Mouse (Mus musculus) heart, embryonic 12.5 days (tissue): ENCODE data around the gene Echdc2. TPM values are rescaled to one million over a fixed set of nuclear protein-coding genes. Genes with fewer than 3 reads are reported as not detected.
"Not testable (repeated sequence)": the region's sequence is repeated elsewhere in the genome, so short reads cannot be mapped to it uniquely, and the experiment has no call there.

Experiments used
- ATAC-seq: fragments of 200-750 bp; cut with Nextera tagmentation; 2 replicates; pipeline ENCODE4 v1.8.0; 2017; ENCODE audit warnings: moderate TSS enrichment, moderate library complexity; ENCODE audit not compliant: insufficient number of reproducible peaks, low FRiP score
- H3K27ac ChIP-seq: fragments of 300-500 bp; sonication (generic); 2 replicates; pipeline ENCODE4 v1.5.1; 2016; ENCODE audit warnings: mild to moderate bottlenecking, moderate library complexity; ENCODE audit not compliant: poor library complexity, severe bottlenecking
- H3K27me3 ChIP-seq: fragments of 300-500 bp; sonication (generic); replicated peaks from 2 replicates; pipeline ENCODE4 v1.6.1; 2016; ENCODE audit warnings: mild to moderate bottlenecking, moderate library complexity
- H3K36me3 ChIP-seq: fragments of 300-500 bp; sonication (generic); 2 replicates; pipeline ENCODE4 v1.6.1; 2016; ENCODE audit warnings: mild to moderate bottlenecking, moderate library complexity
- H3K4me1 ChIP-seq: fragments of 300-500 bp; sonication (generic); replicated peaks from 2 replicates; pipeline ENCODE4 v1.6.1; 2016; ENCODE audit warnings: mild to moderate bottlenecking
- H3K4me2 ChIP-seq: fragments of 300-500 bp; sonication (generic); 2 replicates; pipeline ENCODE4 v1.6.1; 2016; ENCODE audit warnings: mild to moderate bottlenecking, moderate library complexity
- H3K4me3 ChIP-seq: fragments of 300-500 bp; sonication (generic); 2 replicates; pipeline ENCODE4 v1.5.1; 2016; ENCODE audit warnings: mild to moderate bottlenecking
- H3K9ac ChIP-seq: fragments of 300-500 bp; sonication (generic); 2 replicates; pipeline ENCODE4 v1.6.1; 2016; ENCODE audit warnings: mild to moderate bottlenecking, moderate library complexity
- H3K9me3 ChIP-seq: fragments of 300-500 bp; sonication (generic); replicated peaks from 2 replicates; pipeline ENCODE4 v1.6.1; 2016; ENCODE audit warnings: mild to moderate bottlenecking, moderate library complexity
- WGBS: fragments of 180-500 bp; shearing (Covaris S2); methylation state at CpG from one replicate; pipeline ENCODE4 v1.1.7; 2016; 5-methylcytosine and 5-hydroxymethylcytosine counted together
- polyA plus RNA-seq: library from polyadenylated mRNA; unstranded; fragments of >200 nt; fragmentation: Nextera tagmentation; extraction: Ambion mirVana; gene quantifications from 2 replicates; pipeline ENCODE4 v1.2.1, GENCODE M21; 2016

Echdc2 gene
- polyA plus RNA-seq, 1 experiment from 2014 or later: 14.5 TPM

DNA sequence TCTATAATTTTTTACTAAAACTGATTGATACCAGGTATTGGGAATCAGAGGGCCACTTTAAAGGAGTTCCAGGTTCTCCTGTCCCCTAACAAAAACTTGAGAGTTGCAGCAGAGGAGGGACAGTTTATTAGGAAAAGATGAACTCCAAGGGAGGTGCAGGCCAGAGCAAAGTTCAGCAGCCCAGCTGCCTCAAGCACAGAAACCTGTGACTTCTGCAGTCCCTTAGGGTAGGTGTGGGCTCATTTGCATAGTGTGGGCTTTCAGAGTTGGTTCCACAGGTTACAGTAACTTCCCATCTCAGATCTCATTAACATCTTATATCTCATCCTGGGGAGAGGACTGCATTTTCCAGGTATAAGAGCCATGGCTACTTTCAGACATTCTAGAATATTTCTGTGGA lies 21.5 kb upstream of the Echdc2 start:
- Histone ChIP-seq H3K27ac (no peak overlapping the region), H3K4me3 (no peak overlapping the region), H3K4me2 (no peak overlapping the region), H3K9ac (no peak overlapping the region), H3K36me3 (no peaks in the 10 kb centered on the region), H3K9me3 (peaks cover 8% of the 10 kb centered on the region; the same call in 1 of the 2 replicates), H3K4me1 (no peaks in the 10 kb centered on the region), H3K27me3 (no peaks in the 10 kb centered on the region)
- no peak for ATAC-seq

DNA sequence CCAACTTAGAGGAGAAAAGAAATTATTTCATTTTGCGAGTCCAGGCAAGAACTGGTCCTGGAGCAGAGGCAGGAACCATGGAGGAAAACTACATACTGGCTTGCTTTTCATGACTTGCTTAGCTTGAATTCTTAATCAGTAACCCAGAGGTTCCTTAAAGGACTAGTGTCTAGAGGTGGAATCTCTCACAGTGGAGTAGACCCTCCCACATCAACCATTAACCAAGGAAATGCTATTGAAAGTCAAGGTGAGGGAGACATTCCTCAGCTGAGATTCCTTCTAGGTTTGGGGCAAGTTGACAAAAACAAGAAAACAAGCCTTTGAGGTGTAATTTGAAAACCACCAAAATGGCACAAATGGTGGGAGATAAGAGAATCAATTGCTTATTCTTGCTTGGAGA lies 20.4 kb upstream of the Echdc2 start, which contains the start of gene Scp2:
Gene Scp2, minus strand, starts transcription at position 119 of the 400 bp plus-strand sequence.
- no peak for ATAC-seq
- Histone ChIP-seq H3K27ac (no peak within 1 kb of the TSS), H3K36me3 (no peaks in the 10 kb centered on the region), H3K4me3 (no peak within 1 kb of the TSS), H3K27me3 (no peaks in the 10 kb centered on the region), H3K9me3 (peaks cover 8% of the 10 kb centered on the region; the same call in 1 of the 2 replicates), H3K4me2 (no peak within 1 kb of the TSS), H3K9ac (no peak within 1 kb of the TSS), H3K4me1 (no peaks in the 10 kb centered on the region)
- WGBS: 78% methylated on average over 1 of the region's 1 CpGs

DNA sequence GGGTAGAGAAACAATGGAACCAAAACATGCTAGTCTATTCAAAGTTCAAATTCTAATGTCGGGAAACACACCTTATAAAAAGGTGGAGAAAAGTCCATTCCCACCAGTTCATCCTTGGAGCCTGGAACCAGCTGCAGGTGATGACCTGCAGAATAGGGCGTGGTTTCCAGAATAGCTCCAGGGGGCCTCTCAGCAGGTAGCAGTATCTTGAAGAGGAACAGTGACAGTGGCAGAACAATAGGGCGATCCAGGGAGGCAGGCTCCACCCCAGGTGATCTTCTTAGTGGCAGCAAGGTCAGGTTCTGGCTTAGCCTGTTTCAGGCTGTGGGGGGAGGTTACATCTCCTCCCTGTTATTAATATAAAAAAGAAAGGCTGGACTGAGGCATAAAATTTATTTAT lies 19.7 kb upstream of the Echdc2 start:
- H3K9me3 ChIP-seq, ATAC-seq, H3K36me3 ChIP-seq, H3K4me2 ChIP-seq, H3K4me3 ChIP-seq, H3K27me3 ChIP-seq, H3K27ac ChIP-seq, H3K4me1 ChIP-seq, H3K9ac ChIP-seq: not testable (repeated sequence)
- WGBS: 37% methylated on average over 3 of the region's 3 CpGs

DNA sequence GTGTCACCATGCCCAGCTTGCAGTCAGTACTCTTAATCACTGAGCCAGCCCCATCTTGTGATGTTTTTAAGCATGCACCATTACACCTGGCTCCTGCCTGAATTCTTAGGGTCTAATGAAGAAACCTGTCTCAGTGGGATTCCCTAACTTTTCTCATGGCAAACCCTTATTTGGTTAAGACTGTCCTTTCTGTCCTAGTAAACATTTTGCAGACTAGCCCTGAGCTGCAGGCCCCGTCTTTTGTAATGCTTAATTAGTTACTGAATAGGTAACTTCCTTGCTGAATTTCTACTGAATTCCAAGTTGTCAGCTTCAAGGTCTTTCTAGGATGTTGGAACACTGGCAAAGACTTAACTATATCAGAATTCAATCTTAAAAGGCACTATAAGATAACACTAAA lies 10.1 kb upstream of the Echdc2 start:
- H3K27me3 ChIP-seq, H3K4me3 ChIP-seq, H3K4me1 ChIP-seq, H3K9ac ChIP-seq, H3K36me3 ChIP-seq, H3K27ac ChIP-seq, H3K9me3 ChIP-seq, H3K4me2 ChIP-seq, ATAC-seq: not testable (repeated sequence)
- 73% methylated on average over 1 of the region's 1 CpGs for WGBS

DNA sequence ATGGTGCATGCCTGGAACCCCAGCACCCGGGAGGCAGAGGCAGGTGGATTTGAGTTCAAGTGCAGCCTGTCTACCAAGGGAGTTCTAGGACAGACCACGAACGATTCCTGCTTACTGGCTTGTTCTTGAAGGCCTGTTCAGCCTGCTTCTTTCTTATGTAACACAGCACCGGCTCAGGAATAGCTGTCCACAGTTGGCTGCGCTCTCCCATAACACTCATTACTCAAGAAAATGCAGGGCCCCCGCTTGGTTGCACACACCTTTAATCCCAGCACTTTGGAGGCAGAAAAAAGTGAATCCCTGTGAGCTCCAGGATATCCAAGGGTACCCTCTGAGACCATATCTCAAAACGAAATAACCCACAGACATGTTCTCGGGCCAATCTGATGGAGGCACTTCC lies 3.3 kb upstream of the Echdc2 start:
- 81% methylated on average over 8 of the region's 8 CpGs for WGBS
- H3K4me3 ChIP-seq: no peak overlapping the region
- H3K9me3 ChIP-seq: no peaks in the 10 kb centered on the region
- no peaks in the 10 kb centered on the region for H3K36me3 ChIP-seq
- no peak overlapping the region for H3K27ac ChIP-seq
- no peak overlapping the region for H3K9ac ChIP-seq
- no peak for ATAC-seq
- no peaks in the 10 kb centered on the region for H3K27me3 ChIP-seq
- H3K4me2 ChIP-seq: no peak overlapping the region
- no peaks in the 10 kb centered on the region for H3K4me1 ChIP-seq

DNA sequence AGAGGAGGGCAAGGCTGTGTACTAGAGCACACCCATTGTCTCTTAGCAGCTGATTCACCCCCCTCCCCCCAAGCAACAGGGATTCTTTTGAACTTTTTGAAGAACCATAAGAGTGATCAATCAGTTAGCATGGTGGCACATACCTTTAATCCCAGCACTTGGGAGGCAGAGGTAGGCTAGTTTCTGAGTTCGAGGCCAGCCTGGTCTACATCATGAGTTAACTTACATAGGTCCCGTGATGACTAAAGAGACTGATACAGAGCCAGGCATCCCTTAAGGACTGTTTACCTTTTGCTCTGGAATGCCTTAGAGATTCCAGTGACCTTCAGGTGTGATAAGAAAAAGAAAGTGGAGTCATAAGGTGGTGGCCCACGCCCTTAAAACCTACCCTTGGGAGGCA lies 1.9 kb upstream of the Echdc2 start:
- H3K36me3 ChIP-seq: no peaks in the 10 kb centered on the region
- no peaks in the 10 kb centered on the region for H3K27me3 ChIP-seq
- no peaks in the 10 kb centered on the region for H3K9me3 ChIP-seq
- 82% methylated on average over 3 of the region's 3 CpGs for whole genome bisulfite sequencing
- ATAC-seq: no peak
- H3K9ac ChIP-seq: no peak overlapping the region
- H3K4me1 ChIP-seq: no peaks in the 10 kb centered on the region
- no peak overlapping the region for H3K4me3 ChIP-seq
- no peak overlapping the region for H3K27ac ChIP-seq
- no peak overlapping the region for H3K4me2 ChIP-seq

DNA sequence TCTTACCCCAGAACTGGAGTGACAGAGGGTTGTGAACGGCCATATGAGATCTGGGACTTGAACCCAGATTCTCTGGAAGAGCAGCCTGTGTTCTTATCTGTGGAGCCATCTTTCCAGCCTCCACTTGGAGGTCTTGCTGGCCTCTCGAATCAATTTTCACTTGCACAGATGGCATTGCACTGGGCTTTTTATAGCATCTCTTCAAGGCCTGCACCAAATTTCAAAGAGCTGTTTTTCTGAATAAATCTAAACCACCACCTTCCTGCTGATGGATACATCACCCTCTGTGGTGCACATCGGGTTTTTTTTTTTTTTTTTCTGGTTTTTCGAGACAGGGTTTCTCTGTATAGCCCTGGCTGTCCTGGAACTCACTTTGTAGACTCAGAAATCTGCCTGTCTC lies 1.6 kb downstream of the Echdc2 start:
- Histone ChIP-seq H3K4me2 (no peak overlapping the region), H3K27ac (no peak overlapping the region), H3K9ac (no peak overlapping the region), H3K9me3 (no peaks in the 10 kb centered on the region), H3K4me1 (no peaks in the 10 kb centered on the region), H3K4me3 (no peak overlapping the region), H3K36me3 (0 out of 2 replicates have a peak, but pooled peaks cover 4% of the 10 kb centered on the region), H3K27me3 (no peaks in the 10 kb centered on the region)
- WGBS: 71% methylated on average over 4 of the region's 4 CpGs
- ATAC-seq: no peak

DNA sequence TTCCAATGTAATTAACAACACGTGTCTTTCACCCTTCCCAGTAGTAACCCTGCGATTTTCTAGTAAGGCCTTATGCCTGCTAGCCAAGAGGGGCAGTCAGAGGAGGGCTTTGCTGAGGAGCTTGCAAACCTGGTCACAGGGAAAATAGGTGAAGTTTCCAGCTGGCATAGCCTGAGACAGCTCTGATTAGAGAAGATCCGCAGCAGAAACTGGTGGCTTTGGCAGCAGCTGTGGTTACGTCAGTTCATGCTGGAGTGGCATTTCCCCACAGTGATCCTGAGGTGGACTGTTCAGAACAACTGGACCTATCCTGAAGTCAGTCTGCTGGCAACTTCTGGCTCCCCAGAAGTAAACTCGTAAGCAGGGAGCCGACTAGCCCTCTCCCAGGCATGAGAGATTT lies 2.8 kb downstream of the Echdc2 start:
- H3K27me3 ChIP-seq: no peaks in the 10 kb centered on the region
- no peak overlapping the region for H3K27ac ChIP-seq
- H3K4me2 ChIP-seq: no peak overlapping the region
- H3K9ac ChIP-seq: no peak overlapping the region
- H3K9me3 ChIP-seq: no peaks in the 10 kb centered on the region
- no peaks in the 10 kb centered on the region for H3K4me1 ChIP-seq
- 80% methylated on average over 6 of the region's 6 CpGs for WGBS
- H3K36me3 ChIP-seq: 0 out of 2 replicates have a peak, but pooled peaks cover 4% of the 10 kb centered on the region
- ATAC-seq: no peak
- no peak overlapping the region for H3K4me3 ChIP-seq

DNA sequence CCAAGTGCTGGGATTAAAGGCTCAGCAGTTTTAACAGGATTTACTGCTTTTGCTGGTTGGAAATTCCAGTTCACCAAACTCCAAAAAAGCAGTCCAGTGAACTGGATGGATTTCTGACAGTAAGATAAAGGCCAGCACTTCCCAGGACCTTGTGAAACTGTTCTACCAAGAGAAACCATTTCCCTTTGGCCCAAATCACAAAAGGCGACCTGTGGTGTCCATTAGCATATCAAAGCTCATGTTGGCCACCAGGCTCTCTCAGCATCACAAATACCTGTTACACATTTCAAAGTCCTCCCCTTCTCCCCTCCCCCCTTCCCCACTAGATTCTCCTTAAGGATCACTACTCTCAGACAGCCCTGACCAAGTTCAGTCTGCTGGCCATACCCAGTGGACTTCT lies 17.0 kb downstream of the Echdc2 start:
- Histone ChIP-seq H3K36me3 (no peaks in the 10 kb centered on the region), H3K9me3 (no peaks in the 10 kb centered on the region), H3K27ac (no peak overlapping the region), H3K4me2 (no peak overlapping the region), H3K4me3 (no peak overlapping the region), H3K9ac (no peak overlapping the region), H3K4me1 (no peaks in the 10 kb centered on the region), H3K27me3 (no peaks in the 10 kb centered on the region)
- ATAC-seq: no peak
- 59% methylated on average over 1 of the region's 1 CpGs for WGBS

DNA sequence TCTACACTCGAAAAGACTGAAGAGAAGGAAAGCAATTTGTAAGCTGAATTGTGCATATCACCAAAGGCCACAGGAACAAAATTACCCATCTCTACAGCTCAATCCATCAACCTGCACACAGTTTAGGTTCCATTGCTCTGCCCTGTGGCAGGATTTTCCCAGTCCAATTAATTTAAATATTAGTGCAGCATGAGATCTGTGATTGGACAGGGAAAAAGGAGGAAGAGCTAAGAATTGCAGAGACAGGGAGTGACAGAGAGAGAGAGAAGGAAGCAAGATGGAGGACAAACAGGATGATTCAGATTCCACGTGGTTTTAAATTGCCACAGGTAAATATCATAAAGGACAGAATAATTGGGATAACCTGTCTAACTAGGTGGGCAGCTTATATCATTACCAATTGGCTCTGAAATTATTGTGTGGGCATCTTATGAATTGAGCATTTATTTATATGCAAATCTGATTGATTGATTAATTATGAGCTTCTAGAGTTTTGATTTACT lies 27.6 kb downstream of the Echdc2 start:
- no peak overlapping the region for H3K27ac ChIP-seq
- 69% methylated on average over 2 of the region's 2 CpGs for WGBS
- H3K9me3 ChIP-seq: no peaks in the 10 kb centered on the region
- H3K4me3 ChIP-seq: no peak overlapping the region
- H3K27me3 ChIP-seq: no peaks in the 10 kb centered on the region
- no peak overlapping the region for H3K4me2 ChIP-seq
- H3K4me1 ChIP-seq: 0 out of 2 replicates have a peak, but pooled peaks cover 3% of the 10 kb centered on the region
- no peaks in the 10 kb centered on the region for H3K36me3 ChIP-seq
- no peak overlapping the region for H3K9ac ChIP-seq
- ATAC-seq: no peak

DNA sequence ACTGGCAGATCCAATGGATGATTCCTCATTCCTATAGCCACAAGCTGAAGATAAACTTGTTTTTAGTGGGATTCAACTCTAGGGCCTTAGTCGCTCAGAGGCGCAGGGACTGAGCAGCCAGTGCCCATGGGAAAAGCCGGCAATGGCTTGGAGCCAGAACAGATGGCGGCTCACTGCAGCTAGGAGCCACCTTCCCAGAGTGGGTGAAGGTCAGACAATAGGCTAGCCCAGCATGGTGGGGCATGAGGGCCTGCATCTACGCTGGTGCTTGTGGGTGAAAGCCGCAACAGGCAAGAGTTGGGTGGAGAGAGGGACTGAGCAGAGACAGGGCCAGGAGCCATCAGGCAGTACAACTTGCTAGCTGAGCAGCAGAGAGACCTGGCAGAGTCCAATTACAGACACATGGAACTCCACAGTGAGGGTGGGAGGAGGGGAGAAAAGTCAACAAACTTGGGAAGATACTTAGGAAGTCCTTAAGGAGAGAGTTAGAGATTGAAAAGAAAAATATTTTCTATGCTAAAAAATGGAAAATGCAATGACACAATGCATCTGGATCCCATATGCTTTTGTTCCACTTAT lies 31.1 kb downstream of the Echdc2 start:
- H3K27ac ChIP-seq: no peak overlapping the region
- H3K9me3 ChIP-seq: no peaks in the 10 kb centered on the region
- H3K4me3 ChIP-seq: no peak overlapping the region
- H3K36me3 ChIP-seq: no peaks in the 10 kb centered on the region
- ATAC-seq: no peak
- WGBS: 59% methylated on average over 6 of the region's 6 CpGs
- H3K27me3 ChIP-seq: no peaks in the 10 kb centered on the region
- H3K9ac ChIP-seq: no peak overlapping the region
- H3K4me1 ChIP-seq: 0 out of 2 replicates have a peak, but pooled peaks cover 3% of the 10 kb centered on the region
- H3K4me2 ChIP-seq: no peak overlapping the region

DNA sequence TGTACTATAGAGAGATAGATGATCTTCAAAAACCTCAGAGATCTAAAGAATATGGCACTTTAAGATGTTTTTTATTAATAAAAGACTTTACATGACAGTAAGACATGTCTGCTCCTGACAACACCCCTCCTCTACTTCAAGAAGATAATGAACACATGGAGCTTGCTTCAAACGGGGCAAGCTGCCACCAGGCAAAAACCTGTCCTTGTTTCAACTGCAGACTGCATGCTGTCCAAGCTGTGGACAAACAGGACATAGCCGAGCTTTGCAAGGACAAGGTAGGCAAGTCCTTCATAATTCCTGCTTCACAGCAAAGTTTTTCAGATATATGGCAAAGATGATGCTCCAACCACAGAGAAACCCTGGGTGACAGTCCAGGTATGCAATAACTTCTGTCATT lies 34.0 kb downstream of the Echdc2 start:
- Histone ChIP-seq H3K9me3 (no peaks in the 10 kb centered on the region), H3K9ac (no peak overlapping the region), H3K36me3 (no peaks in the 10 kb centered on the region), H3K27me3 (no peaks in the 10 kb centered on the region), H3K27ac (no peak overlapping the region), H3K4me3 (no peak overlapping the region), H3K4me2 (no peak overlapping the region), H3K4me1 (0 out of 2 replicates have a peak, but pooled peaks cover 3% of the 10 kb centered on the region)
- no peak for ATAC-seq
- 48% methylated on average over 2 of the region's 2 CpGs for WGBS
